Mouse (Mus musculus): Measurements from ENCODE around the gene Ttc7b.

DNA sequence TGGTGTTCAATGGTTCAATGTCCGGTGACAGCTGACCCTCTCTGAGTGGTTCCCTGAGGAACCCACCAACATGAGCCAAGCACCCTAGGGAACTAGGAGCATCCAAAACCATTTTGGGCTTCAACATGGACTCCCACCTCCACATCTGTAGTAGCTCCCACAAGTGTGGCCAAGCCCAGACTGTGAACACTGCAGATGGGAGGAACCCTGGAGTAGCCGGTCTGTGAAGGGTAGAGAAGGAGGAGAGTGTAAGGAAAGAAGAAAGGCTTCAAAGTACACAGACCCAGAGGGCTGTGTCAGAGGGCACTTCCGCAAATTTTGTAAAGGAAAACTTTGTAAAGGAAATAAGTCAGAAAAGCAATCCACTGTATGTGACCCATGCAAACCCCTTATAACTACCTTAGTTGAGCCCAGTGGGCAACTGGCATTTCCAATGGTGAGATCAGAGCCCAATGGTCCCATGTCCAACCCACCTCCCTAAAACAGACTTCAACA, 75.9 kb downstream of the Ttc7b start:
- TF ChIP-seq CTCF (IDR thresholded peaks at IDR 0.05; ENCODE audit: control insufficient read depth, insufficient read depth, insufficient read length), result no peak
- no peak for TF ChIP-seq MAX (IDR thresholded peaks at IDR 0.05)
- TF ChIP-seq CEBPB (IDR thresholded peaks at IDR 0.05; ENCODE audit: low read depth), result no peak
- no peak for TF ChIP-seq USF1 (IDR thresholded peaks at IDR 0.05; ENCODE audit: low read depth)
- TF ChIP-seq MYOD1 (IDR thresholded peaks at IDR 0.05; ENCODE audit: control insufficient read depth, insufficient read length, low read depth), result no peak
- no peak for TF ChIP-seq MYOG (IDR thresholded peaks at IDR 0.05; ENCODE audit: control insufficient read depth, extremely low read depth, insufficient read length)
- no peak for TF ChIP-seq FOSL1 (IDR thresholded peaks at IDR 0.05; ENCODE audit: insufficient read depth, low read length, poor library complexity, severe bottlenecking)

Data from C2C12 (cell line).